Mouse (Mus musculus): ENCODE data around the gene Mybpc2. TPM values are rescaled to one million over a fixed set of nuclear protein-coding genes. Genes with fewer than 3 reads are reported as not detected.

Gene Mybpc2
- total and polyA plus RNA-seq, 2 experiments from 2014 or later, result 0.25 to 0.47 TPM

- no peak for DNase-seq (ENCODE audit: low spot score)
These were observed 17.0 kb downstream of the Mybpc2 start for GRCm38 (mm10) chr7:44507491-44507890.

GRCm38 (mm10) chr7:44501563-44502115 is 22.8 kb downstream of the Mybpc2 start:
- Histone ChIP-seq H3K27me3 (ENCODE audit: insufficient read depth, low read length) (no peaks in the 10 kb centered on the region), H3K27ac (no peak overlapping the region), H3K4me1 (ENCODE audit: insufficient read depth, low read length) (no peaks in the 10 kb centered on the region), H3K4me2 (ENCODE audit: low read depth, low read length) (no peak overlapping the region), H3K9ac (replicated peaks; ENCODE audit: low read length) (no peak overlapping the region), H3K4me3 (ENCODE audit: low read length) (no peak overlapping the region), H3K9me3 (ENCODE audit: low read length) (no peaks in the 10 kb centered on the region), H3K36me3 (ENCODE audit: insufficient read depth, low read length) (no peaks in the 10 kb centered on the region)
- DNase-seq (ENCODE audit: low spot score), result peak; percentile 82
- TF ChIP-seq CTCF (IDR thresholded peaks at IDR 0.05; ENCODE audit: low read depth), result peak; percentile 86
- 35% methylated on average over 5 of the region's 5 CpGs for WGBS
- ATAC-seq, result peak; percentile 74

More at GRCm38 (mm10) chr7:44507491-44507890, 17.0 kb downstream of the Mybpc2 start:
- Histone ChIP-seq H3K27ac (no peak overlapping the region), H3K4me1 (ENCODE audit: insufficient read depth, low read length) (no peaks in the 10 kb centered on the region), H3K9ac (replicated peaks; ENCODE audit: low read length) (no peak overlapping the region), H3K27me3 (ENCODE audit: insufficient read depth, low read length) (no peaks in the 10 kb centered on the region), H3K36me3 (ENCODE audit: insufficient read depth, low read length) (no peaks in the 10 kb centered on the region), H3K9me3 (ENCODE audit: low read length) (no peaks in the 10 kb centered on the region), H3K4me3 (ENCODE audit: low read length) (no peak overlapping the region), H3K4me2 (ENCODE audit: low read depth, low read length) (no peak overlapping the region)
- TF ChIP-seq CTCF (IDR thresholded peaks at IDR 0.05; ENCODE audit: low read depth), result no peak
- ATAC-seq, result no peak

- Histone ChIP-seq H3K27me3 (ENCODE audit: insufficient read depth, low read length) (no peaks in the 10 kb centered on the region), H3K4me2 (ENCODE audit: low read depth, low read length) (no peak overlapping the region)
- 53% methylated on average over 20 of the region's 20 CpGs for WGBS
These were observed 24.4 kb downstream of the Mybpc2 start for GRCm38 (mm10) chr7:44500046-44500445.

GRCm38 (mm10) chr7:44498922-44499321 is 25.5 kb downstream of the Mybpc2 start:
- Histone ChIP-seq H3K9ac (replicated peaks; ENCODE audit: low read length) (no peak overlapping the region), H3K27ac (no peak overlapping the region), H3K4me3 (ENCODE audit: low read length) (no peak overlapping the region), H3K9me3 (ENCODE audit: low read length) (no peaks in the 10 kb centered on the region), H3K4me2 (ENCODE audit: low read depth, low read length) (no peak overlapping the region), H3K27me3 (ENCODE audit: insufficient read depth, low read length) (no peaks in the 10 kb centered on the region), H3K4me1 (ENCODE audit: insufficient read depth, low read length) (peaks cover 12% of the 10 kb centered on the region), H3K36me3 (ENCODE audit: insufficient read depth, low read length) (no peaks in the 10 kb centered on the region)
- TF ChIP-seq CTCF (IDR thresholded peaks at IDR 0.05; ENCODE audit: low read depth), result no peak
- ATAC-seq, result no peak
- WGBS, result 81% methylated on average over 1 of the region's 1 CpGs
- DNase-seq (ENCODE audit: low spot score), result no peak

More at GRCm38 (mm10) chr7:44500046-44500445, 24.4 kb downstream of the Mybpc2 start:
- Histone ChIP-seq H3K4me1 (ENCODE audit: insufficient read depth, low read length) (peaks cover 6% of the 10 kb centered on the region), H3K9me3 (ENCODE audit: low read length) (no peaks in the 10 kb centered on the region), H3K36me3 (ENCODE audit: insufficient read depth, low read length) (no peaks in the 10 kb centered on the region), H3K4me3 (ENCODE audit: low read length) (no peak overlapping the region), H3K27ac (no peak overlapping the region), H3K9ac (replicated peaks; ENCODE audit: low read length) (no peak overlapping the region)
- DNase-seq (ENCODE audit: low spot score), result no peak
- ATAC-seq, result no peak
- TF ChIP-seq CTCF (IDR thresholded peaks at IDR 0.05; ENCODE audit: low read depth), result no peak

- peak overlapping the region; percentile 85 for H3K4me3 ChIP-seq (ENCODE audit: low read length)
- no peaks in the 10 kb centered on the region for H3K9me3 ChIP-seq (ENCODE audit: low read length)
- no peak overlapping the region for H3K27ac ChIP-seq
- H3K36me3 ChIP-seq (ENCODE audit: insufficient read depth, low read length), result peaks cover 6% of the 10 kb centered on the region; the same call in 1 of the 2 replicates
- no peaks in the 10 kb centered on the region for H3K27me3 ChIP-seq (ENCODE audit: insufficient read depth, low read length)
- peak overlapping the region; percentile 89 for H3K9ac ChIP-seq (replicated peaks; ENCODE audit: low read length)
- DNase-seq (ENCODE audit: low spot score), result no peak
- WGBS, result 92% methylated on average over 10 of the region's 10 CpGs
- H3K4me1 ChIP-seq (ENCODE audit: insufficient read depth, low read length), result peaks cover 12% of the 10 kb centered on the region
- no peak for ATAC-seq
- peak overlapping the region; percentile 96 for H3K4me2 ChIP-seq (ENCODE audit: low read depth, low read length)
- no peak for TF ChIP-seq CTCF (IDR thresholded peaks at IDR 0.05; ENCODE audit: low read depth)
These were observed 26.9 kb downstream of the Mybpc2 start for GRCm38 (mm10) chr7:44497361-44498055.

GRCm38 (mm10) chr7:44496771-44497109 is 27.7 kb downstream of the Mybpc2 start:
- no peak for ATAC-seq
- Histone ChIP-seq H3K9me3 (ENCODE audit: low read length) (no peaks in the 10 kb centered on the region), H3K9ac (replicated peaks; ENCODE audit: low read length) (peak overlapping the region; percentile 89), H3K4me2 (ENCODE audit: low read depth, low read length) (peak overlapping the region; percentile 96), H3K4me1 (ENCODE audit: insufficient read depth, low read length) (peaks cover 12% of the 10 kb centered on the region), H3K4me3 (ENCODE audit: low read length) (peak overlapping the region; percentile 85), H3K36me3 (ENCODE audit: insufficient read depth, low read length) (peaks cover 13% of the 10 kb centered on the region), H3K27ac (peak overlapping the region; percentile 98), H3K27me3 (ENCODE audit: insufficient read depth, low read length) (no peaks in the 10 kb centered on the region)
- no peak for DNase-seq (ENCODE audit: low spot score)
- WGBS, result 2% methylated on average over 26 of the region's 26 CpGs
- peak; percentile 42; the same call in 1 of the 2 replicates for TF ChIP-seq CTCF (IDR thresholded peaks at IDR 0.05; ENCODE audit: low read depth)

Measured in hindbrain, postnatal 0 days (tissue).